Mouse (Mus musculus) heart, embryonic 15.5 days (tissue): Measurements from ENCODE around the gene Glis3. TPM values are rescaled to one million over a fixed set of nuclear protein-coding genes. Genes with fewer than 3 reads are reported as not detected.

Source experiments
- ATAC-seq: fragments of 200-750 bp; cut with Nextera tagmentation; replicated peaks from 2 replicates; pipeline ENCODE4 v1.8.0; 2017; ENCODE audit warnings: low read depth, moderate TSS enrichment; ENCODE audit not compliant: insufficient number of reproducible peaks, insufficient read depth, low FRiP score
- H3K27ac ChIP-seq: fragments of 300-500 bp; sonication (generic); 2 replicates; pipeline ENCODE4 v1.5.1; 2015; ENCODE audit warnings: mild to moderate bottlenecking, inconsistent platforms
- H3K27me3 ChIP-seq: fragments of 300-500 bp; sonication (generic); 2 replicates; pipeline ENCODE4 v1.6.1; 2015; ENCODE audit warnings: inconsistent platforms
- H3K36me3 ChIP-seq: fragments of 300-500 bp; sonication (generic); 2 replicates; pipeline ENCODE4 v1.6.1; 2015; ENCODE audit warnings: mild to moderate bottlenecking, inconsistent platforms
- H3K4me1 ChIP-seq: fragments of 300-500 bp; sonication (generic); replicated peaks from 2 replicates; pipeline ENCODE4 v1.6.1; 2015; ENCODE audit warnings: inconsistent platforms
- H3K4me2 ChIP-seq: fragments of 300-500 bp; sonication (generic); 2 replicates; pipeline ENCODE4 v1.6.1; 2015; ENCODE audit warnings: inconsistent platforms, mild to moderate bottlenecking, moderate library complexity
- H3K4me3 ChIP-seq: fragments of 300-500 bp; sonication (generic); 2 replicates; pipeline ENCODE4 v1.5.1; 2015; ENCODE audit warnings: mild to moderate bottlenecking, inconsistent platforms
- H3K9ac ChIP-seq: fragments of 300-500 bp; sonication (generic); 2 replicates; pipeline ENCODE4 v1.6.1; 2015; ENCODE audit warnings: mild to moderate bottlenecking, inconsistent platforms
- H3K9me3 ChIP-seq: fragments of 300-500 bp; sonication (generic); replicated peaks from 2 replicates; pipeline ENCODE4 v1.6.1; 2016; ENCODE audit warnings: inconsistent platforms
- WGBS: fragments of 180-500 bp; shearing (Covaris S2); methylation state at CpG from one replicate; pipeline ENCODE4 v1.1.7; 2015; ENCODE audit warnings: mixed read lengths; 5-methylcytosine and 5-hydroxymethylcytosine counted together
- polyA plus RNA-seq: library from polyadenylated mRNA; unstranded; fragments of >200 nt; fragmentation: Nextera tagmentation; extraction: Ambion mirVana; gene quantifications from 2 replicates; pipeline ENCODE4 v1.2.1, GENCODE M21; 2015

The Glis3 gene
- polyA plus RNA-seq, 1 experiment from 2014 or later: 0.87 TPM

DNA sequence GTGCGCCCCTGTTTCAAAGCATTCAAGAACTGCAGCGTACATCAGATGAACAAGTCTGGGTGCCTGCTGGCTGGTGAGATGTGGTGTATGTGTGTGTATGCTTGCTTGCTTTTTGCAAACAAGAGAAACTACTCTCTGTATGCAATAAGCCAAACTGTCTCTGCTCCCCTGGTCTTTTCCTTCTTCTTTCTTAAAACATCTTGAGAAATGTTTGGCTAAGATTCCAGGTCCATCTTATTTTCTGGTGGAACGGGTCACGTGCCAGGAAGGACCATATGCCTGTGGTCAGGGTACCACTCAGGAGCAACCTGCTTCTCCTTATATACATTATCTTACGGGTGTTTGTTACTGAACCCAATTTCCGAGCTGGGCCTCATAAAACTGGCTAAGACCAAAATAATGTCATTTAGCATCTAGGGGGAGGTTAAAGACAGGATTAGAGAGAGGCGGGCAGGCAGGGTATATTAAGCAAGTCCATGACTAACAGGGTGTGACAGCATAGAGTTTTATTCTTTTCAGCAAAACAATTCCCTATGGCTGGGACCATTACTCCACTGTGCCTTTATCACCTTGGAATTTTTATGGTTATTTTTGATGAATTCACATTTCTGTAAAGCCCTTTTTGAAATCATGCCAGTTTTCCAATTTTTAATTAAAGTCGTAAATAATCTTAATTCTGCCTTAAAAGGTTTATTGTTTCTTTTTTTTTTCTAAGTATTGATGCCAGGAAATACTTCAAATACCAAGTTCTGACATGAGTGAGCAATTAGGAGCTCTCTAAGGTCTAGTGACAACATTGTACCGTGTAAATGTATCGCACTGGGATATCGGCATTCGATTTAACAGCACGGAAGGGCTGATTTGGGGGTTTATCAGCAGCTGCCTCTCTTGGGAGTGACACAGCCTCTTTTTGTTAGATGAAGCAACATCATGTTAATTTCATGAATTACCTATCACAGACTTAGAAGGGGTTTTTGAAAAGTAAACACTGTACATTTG is 328.5 kb downstream of the Glis3 start:
- Histone ChIP-seq H3K4me2 (no peak overlapping the region), H3K27ac (no peak overlapping the region), H3K36me3 (no peaks in the 10 kb centered on the region), H3K9me3 (no peaks in the 10 kb centered on the region), H3K9ac (no peak overlapping the region), H3K4me1 (no peaks in the 10 kb centered on the region), H3K27me3 (no peaks in the 10 kb centered on the region), H3K4me3 (no peak overlapping the region)
- no peak for ATAC-seq
- WGBS: 71% methylated on average over 13 of the region's 13 CpGs

- H3K27ac ChIP-seq: no peak overlapping the region
- no peak overlapping the region for H3K4me3 ChIP-seq
- no peak overlapping the region for H3K4me2 ChIP-seq
- no peaks in the 10 kb centered on the region for H3K27me3 ChIP-seq
- peaks cover 9% of the 10 kb centered on the region; the same call in 1 of the 2 replicates for H3K4me1 ChIP-seq
- ATAC-seq: no peak
- no peaks in the 10 kb centered on the region for H3K9me3 ChIP-seq
- H3K9ac ChIP-seq: no peak overlapping the region
- no peaks in the 10 kb centered on the region for H3K36me3 ChIP-seq
- 71% methylated on average over 13 of the region's 13 CpGs for WGBS
These were observed 332.6 kb downstream of the Glis3 start for GRCm38 (mm10) chr19:28347080-28347825.

GRCm38 (mm10) chr19:28343640-28344039 is 336.2 kb downstream of the Glis3 start:
- no peak overlapping the region for H3K9ac ChIP-seq
- no peaks in the 10 kb centered on the region for H3K9me3 ChIP-seq
- H3K27ac ChIP-seq: 0 out of 2 replicates have a peak overlapping the region, but pooled peaks have one; percentile 11
- H3K4me1 ChIP-seq: peaks cover 9% of the 10 kb centered on the region; the same call in 1 of the 2 replicates
- no peak for ATAC-seq
- H3K36me3 ChIP-seq: no peaks in the 10 kb centered on the region
- H3K4me2 ChIP-seq: no peak overlapping the region
- no peaks in the 10 kb centered on the region for H3K27me3 ChIP-seq
- 38% methylated on average over 7 of the region's 7 CpGs for WGBS
- no peak overlapping the region for H3K4me3 ChIP-seq

- H3K9me3 ChIP-seq: no peaks in the 10 kb centered on the region
- WGBS: 80% methylated on average over 3 of the region's 3 CpGs
- no peak overlapping the region for H3K4me3 ChIP-seq
- no peak for ATAC-seq
- H3K36me3 ChIP-seq: no peaks in the 10 kb centered on the region
- H3K4me1 ChIP-seq: peaks cover 12% of the 10 kb centered on the region
- no peak overlapping the region for H3K9ac ChIP-seq
- no peaks in the 10 kb centered on the region for H3K27me3 ChIP-seq
- H3K27ac ChIP-seq: no peak overlapping the region
- no peak overlapping the region for H3K4me2 ChIP-seq
These were observed 342.3 kb downstream of the Glis3 start for GRCm38 (mm10) chr19:28337574-28337973.

GRCm38 (mm10) chr19:28336651-28337510 is 343.0 kb downstream of the Glis3 start:
- H3K4me1 ChIP-seq: peaks cover 12% of the 10 kb centered on the region
- H3K4me3 ChIP-seq: no peak overlapping the region
- WGBS: 76% methylated on average over 4 of the region's 4 CpGs
- H3K27ac ChIP-seq: no peak overlapping the region
- no peak overlapping the region for H3K4me2 ChIP-seq
- H3K27me3 ChIP-seq: no peaks in the 10 kb centered on the region
- no peak for ATAC-seq
- no peak overlapping the region for H3K9ac ChIP-seq
- H3K36me3 ChIP-seq: no peaks in the 10 kb centered on the region
- no peaks in the 10 kb centered on the region for H3K9me3 ChIP-seq

DNA sequence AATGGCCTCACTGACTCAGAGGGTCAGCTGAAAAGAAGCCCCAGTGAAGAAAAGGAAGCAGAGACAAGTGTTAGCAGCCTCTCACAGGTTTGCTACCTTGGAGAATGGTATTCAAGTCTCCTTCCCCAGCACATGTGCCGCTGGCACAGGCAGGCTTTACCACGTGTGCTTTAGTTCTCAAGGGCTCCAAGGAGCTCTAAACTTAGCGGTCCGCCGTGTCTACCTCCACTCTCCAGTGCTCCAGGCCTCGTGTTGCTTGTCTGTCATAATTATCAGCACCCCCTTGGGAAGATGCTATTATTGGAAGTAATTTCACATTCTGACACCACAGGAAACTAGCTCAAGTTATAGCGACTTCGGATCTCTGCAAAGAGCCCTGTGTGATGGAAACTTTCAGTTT is 344.0 kb downstream of the Glis3 start:
- H3K4me1 ChIP-seq: peaks cover 12% of the 10 kb centered on the region
- ATAC-seq: peak; percentile 66
- WGBS: 32% methylated on average over 8 of the region's 8 CpGs
- H3K36me3 ChIP-seq: no peaks in the 10 kb centered on the region
- H3K4me3 ChIP-seq: no peak overlapping the region
- no peak overlapping the region for H3K27ac ChIP-seq
- no peaks in the 10 kb centered on the region for H3K9me3 ChIP-seq
- 0 out of 2 replicates have a peak overlapping the region, but pooled peaks have one; percentile 0 for H3K4me2 ChIP-seq
- no peaks in the 10 kb centered on the region for H3K27me3 ChIP-seq
- no peak overlapping the region for H3K9ac ChIP-seq

DNA sequence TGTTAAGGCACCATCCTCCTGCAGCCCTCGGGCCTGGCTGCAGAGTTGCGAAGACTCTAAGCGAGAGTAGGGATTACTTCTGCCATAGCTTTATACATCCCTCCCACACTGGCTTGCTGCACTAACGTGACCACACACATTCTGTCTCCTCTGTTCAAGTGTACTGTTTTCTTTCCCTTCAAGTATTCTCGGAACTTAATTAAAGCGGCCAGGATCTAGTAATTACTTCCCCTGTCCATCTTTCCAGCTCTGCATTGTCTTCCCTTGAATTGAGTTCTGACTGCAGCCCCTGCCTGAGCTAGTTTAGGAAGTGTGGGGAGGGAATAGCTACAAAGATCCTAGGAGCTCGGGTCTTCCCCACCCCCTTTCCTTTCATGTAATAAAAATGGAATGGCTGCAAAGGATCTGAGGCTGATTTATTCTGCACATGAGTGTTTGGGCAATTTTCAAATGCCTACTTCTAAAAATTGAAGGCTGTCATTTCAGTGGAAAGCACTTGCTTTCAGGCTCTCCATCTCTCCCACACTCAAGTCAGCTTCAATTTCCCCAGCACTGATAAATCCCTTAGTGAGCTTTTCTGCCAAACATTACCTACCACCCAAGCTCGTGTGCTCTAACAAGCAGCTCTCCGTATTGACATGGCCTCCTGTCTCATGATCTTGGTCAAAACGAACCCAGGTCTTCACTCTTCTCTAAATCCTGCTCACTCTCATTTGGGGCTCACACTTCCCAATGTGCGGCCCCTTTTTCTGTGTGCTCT is 346.7 kb downstream of the Glis3 start:
- H3K4me3 ChIP-seq: no peak overlapping the region
- H3K9ac ChIP-seq: no peak overlapping the region
- 61% methylated on average over 11 of the region's 11 CpGs for WGBS
- H3K27ac ChIP-seq: no peak overlapping the region
- no peaks in the 10 kb centered on the region for H3K27me3 ChIP-seq
- no peak for ATAC-seq
- peaks cover 16% of the 10 kb centered on the region for H3K4me1 ChIP-seq
- no peaks in the 10 kb centered on the region for H3K9me3 ChIP-seq
- H3K4me2 ChIP-seq: no peak overlapping the region
- no peaks in the 10 kb centered on the region for H3K36me3 ChIP-seq

GRCm38 (mm10) chr19:28328444-28329110 is 351.3 kb downstream of the Glis3 start:
- ATAC-seq: peak; percentile 27; the same call in 1 of the 2 replicates
- H3K4me3 ChIP-seq: no peak overlapping the region
- no peak overlapping the region for H3K4me2 ChIP-seq
- peak overlapping the region; percentile 62 for H3K27ac ChIP-seq
- no peak overlapping the region for H3K9ac ChIP-seq
- no peaks in the 10 kb centered on the region for H3K9me3 ChIP-seq
- WGBS: 43% methylated on average over 16 of the region's 16 CpGs
- H3K4me1 ChIP-seq: peaks cover 4% of the 10 kb centered on the region
- no peaks in the 10 kb centered on the region for H3K36me3 ChIP-seq
- H3K27me3 ChIP-seq: no peaks in the 10 kb centered on the region

DNA sequence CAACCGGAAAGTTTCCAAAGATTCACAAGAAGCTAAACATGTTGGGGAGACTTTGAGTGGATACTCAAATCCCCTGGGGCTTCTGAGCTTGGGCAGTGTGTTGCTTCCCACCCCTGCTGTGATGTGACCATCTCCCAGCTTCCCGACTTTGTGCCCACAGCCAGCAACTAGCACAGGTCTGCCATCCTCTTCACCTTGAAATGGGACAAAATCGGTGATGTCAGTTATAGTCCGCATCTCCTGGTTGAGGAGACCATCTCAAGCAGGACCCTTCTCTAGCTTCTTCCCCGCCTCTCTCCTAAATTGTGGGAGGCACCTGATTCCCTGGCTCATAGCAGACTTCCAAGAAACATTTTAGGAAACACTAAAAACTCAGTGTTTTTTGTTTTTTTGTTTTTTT is 352.3 kb downstream of the Glis3 start:
- H3K9me3 ChIP-seq: no peaks in the 10 kb centered on the region
- no peak overlapping the region for H3K4me3 ChIP-seq
- no peaks in the 10 kb centered on the region for H3K27me3 ChIP-seq
- no peak overlapping the region for H3K4me2 ChIP-seq
- no peak overlapping the region for H3K9ac ChIP-seq
- peak overlapping the region; percentile 62 for H3K27ac ChIP-seq
- ATAC-seq: no peak
- 82% methylated on average over 5 of the region's 5 CpGs for WGBS
- no peaks in the 10 kb centered on the region for H3K36me3 ChIP-seq
- H3K4me1 ChIP-seq: peaks cover 4% of the 10 kb centered on the region

GRCm38 (mm10) chr19:28306036-28306435 is 373.8 kb downstream of the Glis3 start:
- Histone ChIP-seq H3K27ac (no peak overlapping the region), H3K27me3 (no peaks in the 10 kb centered on the region), H3K9me3 (no peaks in the 10 kb centered on the region), H3K36me3 (no peaks in the 10 kb centered on the region), H3K9ac (no peak overlapping the region), H3K4me3 (no peak overlapping the region), H3K4me2 (no peak overlapping the region), H3K4me1 (no peaks in the 10 kb centered on the region)
- 42% methylated on average over 6 of the region's 6 CpGs for WGBS
- no peak for ATAC-seq
